Mouse (Mus musculus) heart, postnatal 25 days (tissue): Measurements from ENCODE around the gene 2210010C04Rik. TPM values are rescaled to one million over a fixed set of nuclear protein-coding genes. Genes with fewer than 3 reads are reported as not detected.

Experiments used
- DNase-seq: peaks from one replicate; pipeline ENCODE4 v3.0.0; 2022; ENCODE audit warnings: low spot score
- intact Hi-C: fragments of 180-260 bp; cut with DNase I; formaldehyde crosslinking; loops from one replicate; pipeline ENCODE4 v1.15.1; 2025
- total RNA-seq, 2 experiments: library from RNA; stranded (reverse); gene quantifications; 2 replicates each; pipeline ENCODE4 v1.2.3; 2021

2210010C04Rik gene
- total RNA-seq: not detected

- intact Hi-C loops: no loop called here
- DNase-seq: no peak
Observed at GRCm38 (mm10) chr6:41035409-41035808, at the start of gene 2210010C04Rik. Gene 2210010C04Rik, minus strand, starts transcription at chr6:41035509.

GRCm38 (mm10) chr6:41080121-41080520, 44.8 kb upstream of the 2210010C04Rik start:
- intact Hi-C loops: no loop called here
- no peak for DNase-seq

DNA sequence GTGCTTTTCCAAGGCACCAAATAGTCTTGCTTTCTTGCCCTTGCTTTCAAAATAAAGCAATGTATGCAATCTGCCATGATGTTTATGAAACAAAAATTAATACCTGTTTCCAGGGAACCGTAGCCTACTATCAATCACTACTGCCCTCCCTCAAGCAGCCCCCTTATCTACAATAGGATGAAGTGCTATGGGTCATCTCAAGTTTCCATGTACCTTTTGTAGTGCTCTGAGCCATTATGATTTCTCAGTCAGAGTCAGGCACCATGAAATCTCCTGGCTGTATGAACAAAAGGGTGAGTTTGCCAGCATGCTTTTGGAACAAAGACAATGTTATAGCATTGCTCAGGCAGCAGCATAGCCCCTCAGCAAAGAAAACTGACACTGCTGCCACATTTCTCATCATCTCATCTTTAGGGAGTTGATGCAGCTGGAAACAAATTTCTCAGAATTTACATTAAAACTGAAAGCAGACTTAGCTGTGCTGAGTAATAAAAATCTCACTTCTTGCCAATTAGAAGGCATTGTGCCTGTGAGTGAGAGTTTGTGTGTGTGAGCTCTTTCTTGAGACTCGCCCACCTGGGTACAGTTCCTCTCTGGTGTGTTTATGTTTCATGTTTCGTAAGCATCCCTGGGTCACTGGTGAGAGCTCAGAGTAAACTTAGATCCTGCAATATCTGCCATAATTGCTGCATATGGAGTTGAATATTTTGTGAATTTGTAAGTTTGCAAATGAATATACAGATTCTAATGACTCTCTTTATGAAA, 43.4 kb upstream of the 2210010C04Rik start:
- intact Hi-C loops: no loop called here
- no peak for DNase-seq

- intact Hi-C loops: no loop called here
- no peak for DNase-seq
Observed at GRCm38 (mm10) chr6:41075753-41076152, 40.4 kb upstream of the 2210010C04Rik start.

- intact Hi-C loops: no loop called here
- no peak for DNase-seq
Observed at GRCm38 (mm10) chr6:41063332-41063731, 28.0 kb upstream of the 2210010C04Rik start.

GRCm38 (mm10) chr6:41062746-41063145, 27.4 kb upstream of the 2210010C04Rik start:
- DNase-seq: no peak
- intact Hi-C loops: no loop called here

- DNase-seq: no peak
- intact Hi-C loops: no loop called here
Observed at GRCm38 (mm10) chr6:41062081-41062480, 26.8 kb upstream of the 2210010C04Rik start.

DNA sequence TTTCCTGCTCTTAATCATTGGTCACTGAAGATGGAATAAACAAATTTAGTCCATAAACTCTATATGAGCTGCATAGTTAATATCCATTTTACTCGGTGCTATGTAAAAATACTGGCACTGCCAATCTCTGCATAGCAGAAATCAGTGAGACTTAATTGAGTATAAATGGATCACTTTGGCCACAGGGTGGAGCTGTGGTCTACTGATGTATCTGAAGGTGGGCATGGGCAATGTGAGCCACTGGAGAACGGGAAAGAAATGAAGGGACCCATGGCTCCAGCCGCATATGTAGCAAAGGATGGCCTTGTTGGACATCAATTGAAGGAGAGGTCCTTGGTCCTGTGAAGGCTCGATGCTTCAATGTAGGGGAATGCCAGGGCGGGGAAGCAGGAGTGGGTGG, 25.8 kb upstream of the 2210010C04Rik start:
- DNase-seq: no peak
- intact Hi-C loops: no loop called here

DNA sequence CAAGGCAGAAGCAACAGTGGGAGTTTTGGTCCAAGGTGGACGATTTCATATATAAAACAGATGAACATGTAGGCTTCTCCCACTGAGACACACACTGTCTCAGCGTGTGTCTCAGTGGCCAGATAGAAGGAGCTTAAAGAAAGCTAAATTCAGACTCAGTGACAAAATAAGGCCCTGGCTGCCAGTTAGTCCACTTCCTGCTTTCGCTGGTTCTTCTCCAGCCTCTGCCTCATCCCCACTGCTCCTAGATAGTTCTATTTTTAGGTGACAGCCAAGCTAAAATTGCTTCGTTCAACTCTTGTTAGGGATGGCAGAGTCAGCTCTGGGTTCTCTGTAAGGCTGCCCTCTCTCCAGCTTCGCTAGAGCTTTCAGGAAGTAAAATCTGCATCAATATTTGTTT, 22.3 kb upstream of the 2210010C04Rik start:
- DNase-seq: no peak
- intact Hi-C loops: loop anchor here (10.0 kb wide), 1 partner anchor 477 kb away; no protein-coding TSS in a partner anchor

- intact Hi-C loops: loop anchor here (10.0 kb wide), 1 partner anchor 479 kb away; no protein-coding TSS in a partner anchor
Observed at GRCm38 (mm10) chr6:41055581-41055980, 20.3 kb upstream of the 2210010C04Rik start.

DNA sequence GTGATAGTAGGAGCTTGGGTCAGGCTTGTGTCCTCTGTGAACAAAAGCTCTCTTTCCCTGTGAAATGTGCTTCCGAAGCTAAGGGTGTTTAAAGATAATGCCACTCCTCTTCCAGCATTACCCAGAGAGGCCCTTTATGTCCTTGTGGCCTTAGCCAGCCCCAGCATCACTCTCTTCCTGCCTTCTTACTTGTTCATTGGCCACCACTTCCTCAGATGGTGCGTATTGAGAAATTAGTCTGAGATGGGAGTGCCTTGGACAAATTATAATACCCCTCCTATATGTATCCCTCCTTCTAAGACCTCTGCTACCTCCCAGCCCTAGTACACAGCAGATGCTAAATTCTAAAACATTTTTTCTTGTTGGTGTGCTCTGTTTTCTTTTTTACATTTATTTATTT, 19.1 kb upstream of the 2210010C04Rik start:
- DNase-seq: no peak
- intact Hi-C loops: loop anchor here (10.0 kb wide), 1 partner anchor 480 kb away; no protein-coding TSS in a partner anchor

More at GRCm38 (mm10) chr6:41055581-41055980, 20.3 kb upstream of the 2210010C04Rik start:
- no peak for DNase-seq

- intact Hi-C loops: loop anchor here (10.0 kb wide), 1 partner anchor 483 kb away; no protein-coding TSS in a partner anchor
- no peak for DNase-seq
Observed at GRCm38 (mm10) chr6:41051824-41052223, 16.5 kb upstream of the 2210010C04Rik start.

GRCm38 (mm10) chr6:41048602-41049001, 13.3 kb upstream of the 2210010C04Rik start:
- no peak for DNase-seq
- intact Hi-C loops: no loop called here

GRCm38 (mm10) chr6:41047961-41048360, 12.7 kb upstream of the 2210010C04Rik start:
- DNase-seq: no peak
- intact Hi-C loops: no loop called here

DNA sequence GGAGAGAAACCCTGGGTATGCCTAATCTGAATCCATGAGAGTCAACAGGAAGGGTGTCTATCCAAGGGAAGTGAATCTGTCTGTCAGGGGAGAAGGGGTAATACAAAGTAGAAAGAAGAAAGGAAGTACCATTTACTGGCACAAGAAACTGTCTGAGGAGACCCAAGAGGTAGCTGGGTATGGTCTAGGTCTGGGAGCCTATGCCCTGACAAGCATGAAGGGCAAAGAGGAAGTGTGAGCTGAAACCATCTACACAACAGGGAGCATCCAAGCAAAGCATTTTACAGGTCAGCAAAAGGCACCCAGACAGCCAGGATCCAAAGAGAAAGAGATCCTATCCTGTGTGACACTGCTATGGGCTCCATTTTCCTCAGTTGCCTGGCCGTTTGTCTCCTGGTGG, 11.9 kb upstream of the 2210010C04Rik start:
- intact Hi-C loops: no loop called here
- DNase-seq: no peak

- intact Hi-C loops: no loop called here
- no peak for DNase-seq
Observed at GRCm38 (mm10) chr6:41046553-41046952, 11.2 kb upstream of the 2210010C04Rik start.

DNA sequence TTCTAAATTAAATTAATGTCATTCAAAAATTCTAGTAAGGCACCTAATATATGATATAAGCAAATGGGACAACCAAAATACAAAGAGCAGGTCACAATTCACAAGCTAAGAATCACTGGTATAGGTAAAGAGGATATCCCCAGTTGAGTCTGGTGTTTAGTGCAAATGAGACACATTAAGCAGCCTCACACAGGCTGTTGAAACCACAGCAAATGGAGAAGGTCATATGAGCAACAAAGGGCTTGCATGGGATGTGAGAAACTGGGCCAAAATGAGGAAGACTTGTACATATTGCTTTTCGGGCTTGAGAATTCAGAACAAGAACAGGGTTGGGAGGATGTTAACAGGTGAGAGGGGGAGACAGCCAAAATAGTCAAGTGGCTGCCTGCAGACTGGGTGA, 9.4 kb upstream of the 2210010C04Rik start:
- DNase-seq: no peak
- intact Hi-C loops: no loop called here

DNA sequence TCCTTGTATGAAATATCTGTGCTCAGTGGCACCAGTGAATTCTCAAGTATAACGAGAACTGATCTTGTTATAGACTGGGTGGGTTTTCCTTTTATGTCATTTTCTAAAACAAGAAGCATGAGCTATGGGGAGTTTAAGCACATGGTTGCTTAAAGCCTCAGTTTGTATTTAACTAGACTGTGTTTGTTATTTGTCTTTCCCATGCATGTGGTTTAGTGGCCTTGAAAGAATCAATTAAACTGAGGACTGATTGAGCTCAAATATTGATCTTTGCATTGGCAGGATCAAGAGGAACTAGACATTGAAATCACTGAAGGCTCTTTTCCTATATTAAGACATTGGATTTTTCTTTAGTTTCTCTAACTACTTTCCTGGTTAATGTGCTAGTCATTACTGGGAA, 9.0 kb upstream of the 2210010C04Rik start:
- intact Hi-C loops: no loop called here
- no peak for DNase-seq

GRCm38 (mm10) chr6:41032802-41033201, 2.5 kb downstream of the 2210010C04Rik start:
- DNase-seq: no peak
- intact Hi-C loops: no loop called here

DNA sequence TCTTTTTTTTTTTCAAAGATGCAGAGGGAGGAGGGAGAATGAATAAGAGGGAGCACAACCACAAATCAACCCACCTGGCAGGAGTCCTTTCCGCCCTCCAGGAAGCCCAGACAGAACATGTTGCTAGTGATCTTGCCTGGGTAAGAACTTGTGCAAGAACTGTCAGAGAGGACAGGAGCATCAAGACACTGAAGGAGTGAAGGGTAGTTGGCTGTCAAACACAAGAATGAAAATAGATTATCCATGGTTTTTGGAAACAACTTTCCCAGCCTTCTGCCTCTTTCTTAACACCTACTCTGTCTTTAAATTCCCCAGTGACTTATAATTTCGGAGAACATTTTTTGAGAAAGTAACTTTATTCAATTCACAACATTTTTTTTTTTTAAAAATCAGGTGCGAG, 3.1 kb downstream of the 2210010C04Rik start:
- intact Hi-C loops: no loop called here
- DNase-seq: no peak

DNA sequence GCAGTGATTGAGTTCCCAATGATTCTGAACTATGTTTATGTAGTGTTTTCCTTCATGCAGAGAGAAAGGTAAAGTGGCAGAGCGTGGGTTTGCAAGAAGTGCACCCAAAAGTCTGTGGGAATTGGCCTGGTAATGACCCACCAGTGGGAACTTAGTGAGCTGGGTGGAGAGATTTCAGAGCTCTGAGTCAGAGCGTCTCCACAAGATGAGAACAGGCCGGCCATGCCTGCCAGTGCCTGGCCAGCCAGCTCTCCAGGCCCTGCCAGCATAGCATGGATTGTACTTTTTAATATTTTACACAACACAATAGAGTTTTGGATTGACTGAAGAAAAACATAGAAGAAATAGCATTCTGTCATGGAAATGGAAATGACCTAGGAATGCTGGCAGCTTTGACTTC, 4.5 kb downstream of the 2210010C04Rik start:
- intact Hi-C loops: no loop called here
- DNase-seq: no peak

DNA sequence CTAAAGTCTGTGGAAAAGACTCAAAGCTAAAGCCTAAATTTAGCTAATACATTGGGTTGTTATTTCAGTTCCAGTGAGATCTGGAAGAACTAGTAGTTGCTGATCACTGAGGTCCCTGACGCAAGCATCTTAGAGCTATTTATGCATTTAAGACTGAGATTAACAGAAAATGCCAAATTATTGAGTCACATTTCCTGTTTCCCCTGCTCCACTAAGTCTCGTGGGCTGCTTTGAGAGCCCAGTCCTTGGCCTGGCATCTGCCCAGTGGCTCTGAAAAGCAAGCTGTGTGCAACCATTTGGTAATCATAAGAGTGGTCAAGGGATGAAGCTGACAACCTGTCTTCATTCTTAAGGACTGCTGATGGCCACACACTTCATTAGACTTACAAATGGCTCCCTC, 8.3 kb downstream of the 2210010C04Rik start:
- DNase-seq: peak; percentile 27
- intact Hi-C loops: no loop called here
